Mouse (Mus musculus): ENCODE measurements at regions not wholly inside any gene's neighbourhood (a gene's known extent, or its start where the extent isn't known, plus 50 kb on each side); places are given as distances from the start of the nearest gene placed in this dataset.

DNA sequence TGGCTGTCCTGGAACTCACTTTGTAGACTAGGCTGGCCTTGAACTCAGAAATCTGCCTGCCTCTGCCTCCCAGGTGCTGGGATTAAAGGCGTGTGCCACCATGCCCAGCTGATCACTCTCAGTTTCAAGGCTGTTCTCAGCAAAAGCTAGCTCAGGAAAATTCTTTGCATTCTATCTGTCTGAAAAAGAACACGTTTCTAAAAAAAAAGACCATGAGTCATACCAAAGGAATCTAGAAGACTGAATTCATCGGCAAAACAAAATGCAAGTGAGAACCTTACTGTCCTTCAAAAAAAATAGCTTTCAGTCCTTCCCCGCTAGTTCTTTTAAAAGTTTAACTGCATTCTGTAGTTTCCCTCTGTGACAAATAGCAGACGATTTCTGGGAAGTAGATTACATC is 596.3 kb upstream of the Syt1 start:
- DNase-seq (ENCODE audit: low spot score), result peak; percentile 37

DNA sequence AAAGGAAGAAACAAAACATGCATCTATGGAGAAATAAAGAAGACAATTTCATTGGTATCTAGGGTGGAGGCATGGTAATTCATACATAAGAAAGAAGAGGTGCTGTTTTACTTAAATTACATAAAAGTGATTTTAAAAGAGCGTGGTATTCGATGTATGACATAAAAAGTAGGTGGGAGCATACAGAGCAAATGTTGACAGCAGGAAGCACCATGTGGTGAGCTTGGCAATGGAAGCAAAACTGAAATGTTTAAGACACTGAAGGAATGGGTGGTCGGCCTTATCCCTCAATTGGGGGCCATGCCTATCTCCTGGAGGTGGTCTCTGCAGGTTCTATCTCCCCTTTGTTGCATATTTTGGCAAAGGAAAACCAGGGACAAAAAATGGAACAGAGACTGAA is 592.5 kb upstream of the Syt1 start:
- DNase-seq (ENCODE audit: low spot score), result no peak

DNA sequence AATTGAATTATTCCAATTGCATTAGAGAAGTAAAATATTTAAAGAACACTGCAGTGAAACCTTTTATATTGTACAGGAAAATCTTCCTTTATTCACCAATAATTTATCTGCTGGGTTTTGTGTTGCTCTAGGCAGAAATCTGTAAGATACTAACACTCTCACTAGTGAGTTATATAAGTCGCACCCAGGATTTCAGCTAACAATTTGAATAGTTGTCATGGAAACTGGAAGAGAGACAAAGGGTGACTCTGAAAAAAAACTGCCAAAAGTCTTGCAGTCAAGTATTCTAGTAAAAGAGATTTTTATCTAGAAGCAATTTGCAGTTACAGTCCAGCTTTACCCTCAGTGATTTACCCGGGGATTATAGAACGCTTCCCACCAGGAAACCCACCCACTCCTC is 587.8 kb upstream of the Syt1 start:
- DNase-seq (ENCODE audit: low spot score), result no peak

DNA sequence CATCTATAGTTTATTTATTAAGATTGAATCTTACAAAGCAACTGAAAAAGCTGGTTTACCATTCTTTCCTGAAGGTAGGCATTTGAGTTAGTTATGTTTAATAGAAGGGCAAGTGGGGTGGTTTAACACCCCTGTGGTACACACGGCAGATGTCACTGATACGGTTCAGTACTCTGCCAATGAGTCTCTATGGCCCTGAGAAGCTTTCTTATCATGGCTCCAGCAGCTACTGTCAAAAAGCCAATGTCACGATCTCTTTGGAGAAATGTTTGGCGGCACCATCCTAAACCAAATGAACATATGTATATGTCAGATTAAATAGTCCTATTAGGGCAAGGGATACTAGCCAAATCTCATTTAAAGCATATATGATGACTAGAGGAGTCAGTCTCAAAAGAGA is 562.4 kb upstream of the Syt1 start:
- DNase-seq (ENCODE audit: low spot score), result no peak

DNA sequence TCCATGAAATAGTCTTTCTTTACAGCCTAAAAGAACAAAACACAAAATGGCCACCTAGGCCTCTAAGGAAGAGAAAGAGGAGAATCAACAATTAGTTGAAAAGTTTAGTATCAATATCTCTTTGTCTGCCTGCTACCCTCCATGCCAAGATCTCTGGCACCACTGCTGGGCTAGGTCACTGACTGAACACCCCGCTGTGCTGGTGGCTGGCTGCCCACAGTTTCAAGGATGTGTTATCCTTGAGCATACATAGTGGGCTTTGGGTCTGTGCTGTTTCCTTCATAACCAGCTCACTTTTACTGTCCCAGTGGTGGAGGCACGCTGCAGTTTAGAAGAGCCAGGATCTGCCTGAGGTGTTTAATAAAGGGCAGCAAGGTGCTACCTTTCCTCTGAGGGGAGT is 559.0 kb upstream of the Syt1 start:
- no peak for DNase-seq (ENCODE audit: low spot score)

DNA sequence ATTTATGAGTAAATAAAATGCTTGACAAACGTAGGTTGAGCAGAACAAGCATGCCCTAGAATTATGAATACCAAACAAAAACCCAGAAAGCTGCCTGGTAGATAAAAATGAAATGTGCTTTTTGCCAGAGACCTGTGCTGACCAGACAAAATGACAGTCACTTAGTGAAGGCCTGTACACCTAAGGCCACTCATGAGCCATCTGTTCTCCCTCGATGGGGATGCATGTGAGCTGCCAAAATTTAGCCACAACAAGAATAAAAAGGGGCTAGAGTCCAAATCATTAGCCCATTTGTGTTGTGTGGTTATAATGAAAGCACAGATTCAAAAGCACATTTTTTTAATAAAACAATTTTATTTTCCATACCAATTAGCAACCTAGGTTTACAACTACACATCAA is 555.9 kb upstream of the Syt1 start:
- DNase-seq (ENCODE audit: low spot score), result no peak

DNA sequence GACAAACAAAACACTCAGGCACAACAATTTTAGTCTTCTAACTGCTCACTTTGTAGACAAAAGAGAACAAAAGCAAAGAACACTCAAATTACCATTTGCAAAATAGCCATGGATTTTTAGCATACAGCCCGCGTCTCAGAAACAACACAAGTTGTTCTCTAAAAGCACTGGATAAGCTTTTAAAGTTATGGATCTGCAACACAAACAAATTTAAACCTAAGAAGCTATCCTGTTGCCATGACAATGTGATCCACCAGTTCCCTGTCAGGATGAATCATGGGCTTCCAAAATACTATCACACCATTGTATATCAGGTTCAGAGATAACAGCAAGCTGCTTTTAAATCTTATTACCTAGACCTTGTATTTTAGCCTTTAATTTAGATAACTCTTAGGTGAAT is 550.9 kb upstream of the Syt1 start:
- DNase-seq (ENCODE audit: low spot score), result no peak

DNA sequence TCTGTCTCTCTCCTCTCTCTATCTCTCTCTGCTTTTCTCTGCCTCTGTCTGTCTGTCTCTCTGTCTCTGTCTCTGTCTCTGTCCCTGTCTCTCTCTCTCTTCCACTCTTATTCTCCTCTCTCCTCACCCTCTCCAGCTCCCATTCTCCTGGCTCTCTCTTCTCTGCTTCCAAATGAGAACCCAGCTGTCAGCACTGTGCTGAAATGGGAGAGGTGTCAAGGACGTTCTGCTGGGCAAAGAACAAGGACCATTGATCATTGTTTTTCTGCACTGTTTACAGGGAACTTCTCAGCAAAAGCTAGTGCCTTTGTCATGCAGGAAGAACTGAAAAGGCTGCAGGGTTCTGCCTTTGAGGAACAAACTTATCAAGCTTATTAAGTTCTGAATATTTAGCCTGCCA is 550.3 kb upstream of the Syt1 start:
- no peak for DNase-seq (ENCODE audit: low spot score)

DNA sequence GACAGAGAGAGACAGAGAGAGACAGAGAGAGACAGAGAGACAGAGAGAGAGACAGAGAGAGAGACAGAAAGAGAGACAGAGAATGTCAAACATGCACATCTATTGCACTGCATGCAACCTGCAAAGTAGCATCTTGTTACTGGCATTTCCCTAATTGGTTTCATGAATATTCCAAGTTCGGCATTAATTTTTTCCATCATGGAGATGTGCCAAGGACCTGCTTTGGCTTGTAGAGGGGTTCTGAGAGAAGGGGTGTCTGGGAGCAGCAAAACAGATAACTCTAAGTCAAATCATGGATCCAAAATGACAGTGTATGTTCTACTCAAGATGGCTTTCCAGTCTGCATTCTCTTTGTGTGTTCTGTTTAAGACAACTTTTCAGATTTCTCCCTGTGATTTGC is 532.5 kb upstream of the Syt1 start:
- DNase-seq (ENCODE audit: low spot score), result no peak

DNA sequence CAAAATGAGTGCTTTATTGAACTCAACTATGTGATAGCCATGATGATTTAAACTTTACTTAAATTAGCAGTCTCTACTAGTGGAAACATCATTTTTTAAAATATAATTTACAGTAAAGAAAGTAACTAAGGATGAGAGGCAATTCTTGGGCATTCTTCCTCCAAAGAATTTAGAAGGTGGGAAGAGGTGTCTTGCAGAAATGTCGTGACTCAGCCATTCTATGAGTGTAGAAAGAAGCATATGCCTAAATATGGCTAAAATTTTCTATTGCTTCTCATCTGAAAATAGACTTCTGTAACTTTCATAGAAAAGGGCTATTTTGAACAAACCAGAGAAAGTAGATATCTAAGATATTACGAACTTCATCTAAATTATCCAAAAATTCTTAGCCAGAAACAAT is 529.4 kb upstream of the Syt1 start:
- DNase-seq (ENCODE audit: low spot score), result no peak

DNA sequence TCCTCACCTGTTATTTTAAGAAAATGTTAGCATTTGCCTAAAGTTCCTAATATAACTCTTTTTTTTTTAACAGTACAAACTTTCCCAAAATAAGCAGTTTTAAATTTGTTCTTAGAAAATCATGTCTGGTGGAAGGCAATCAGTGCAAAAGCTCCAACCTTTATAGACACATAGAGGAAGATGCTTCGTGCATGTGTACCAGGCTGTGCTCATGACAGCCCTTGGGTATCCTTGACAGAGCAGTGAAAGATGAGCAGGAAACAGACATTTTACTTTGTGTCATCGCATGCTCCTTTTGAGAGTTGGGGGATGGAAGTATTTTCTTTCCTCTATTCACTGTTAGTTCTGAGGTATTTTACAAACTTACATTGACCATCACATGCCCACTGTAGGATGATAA is 517.3 kb upstream of the Syt1 start:
- DNase-seq (ENCODE audit: low spot score), result no peak

DNA sequence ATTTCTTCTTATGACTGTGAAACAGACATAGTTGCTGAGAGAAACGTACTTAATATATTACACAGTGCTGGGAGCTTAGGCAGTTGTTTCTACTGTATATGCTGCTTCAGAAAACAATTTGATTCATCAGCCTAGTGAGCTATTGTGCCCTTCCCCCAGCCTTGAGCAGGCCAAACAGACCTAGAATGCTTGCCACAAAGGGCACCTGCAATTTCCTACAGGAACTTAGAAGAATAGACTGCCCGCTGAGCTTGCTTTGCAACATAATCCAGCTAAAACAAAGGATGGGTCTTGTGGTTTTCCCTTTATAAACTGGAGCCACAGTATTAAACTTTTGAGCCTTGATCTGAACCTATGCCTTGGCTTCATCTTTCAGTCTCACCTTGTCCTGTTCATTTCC is 510.9 kb upstream of the Syt1 start:
- DNase-seq (ENCODE audit: low spot score), result no peak

DNA sequence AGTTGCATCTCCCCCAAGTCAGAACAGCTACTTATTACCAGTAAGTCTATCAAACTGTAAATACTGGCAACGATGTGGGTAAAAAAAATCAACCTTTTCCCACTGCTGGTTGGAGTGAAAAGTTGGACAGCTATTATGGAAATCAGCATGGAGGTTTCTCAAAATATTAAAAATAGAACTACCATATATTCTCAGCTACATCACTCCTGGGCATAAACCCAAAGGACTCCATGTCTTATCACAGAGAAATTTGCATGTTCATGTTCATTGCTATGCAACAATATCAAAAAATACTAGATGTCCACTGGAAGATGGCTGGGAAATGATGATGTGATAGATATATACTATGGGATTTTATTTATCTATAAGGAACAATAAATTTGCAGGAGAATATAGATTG is 506.9 kb upstream of the Syt1 start:
- no peak for DNase-seq (ENCODE audit: low spot score)

DNA sequence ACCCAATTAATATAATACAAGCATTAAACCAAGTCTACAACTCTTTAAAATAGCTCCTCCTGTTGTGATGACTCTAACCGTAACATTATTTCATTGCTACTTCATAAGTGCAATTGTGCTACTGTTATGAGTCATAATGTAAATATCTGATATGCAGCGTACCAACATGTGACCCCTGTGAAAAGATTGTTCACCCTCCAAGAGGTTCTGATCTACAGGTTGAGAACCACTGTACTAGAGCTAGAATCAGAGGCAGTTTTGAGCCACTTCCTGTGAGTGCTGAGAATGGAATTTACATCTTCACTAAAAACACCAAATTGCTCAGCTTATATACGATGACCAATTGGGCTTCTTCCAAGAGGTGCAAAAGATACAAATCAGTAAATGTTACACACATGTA is 504.4 kb upstream of the Syt1 start:
- no peak for DNase-seq (ENCODE audit: low spot score)

DNA sequence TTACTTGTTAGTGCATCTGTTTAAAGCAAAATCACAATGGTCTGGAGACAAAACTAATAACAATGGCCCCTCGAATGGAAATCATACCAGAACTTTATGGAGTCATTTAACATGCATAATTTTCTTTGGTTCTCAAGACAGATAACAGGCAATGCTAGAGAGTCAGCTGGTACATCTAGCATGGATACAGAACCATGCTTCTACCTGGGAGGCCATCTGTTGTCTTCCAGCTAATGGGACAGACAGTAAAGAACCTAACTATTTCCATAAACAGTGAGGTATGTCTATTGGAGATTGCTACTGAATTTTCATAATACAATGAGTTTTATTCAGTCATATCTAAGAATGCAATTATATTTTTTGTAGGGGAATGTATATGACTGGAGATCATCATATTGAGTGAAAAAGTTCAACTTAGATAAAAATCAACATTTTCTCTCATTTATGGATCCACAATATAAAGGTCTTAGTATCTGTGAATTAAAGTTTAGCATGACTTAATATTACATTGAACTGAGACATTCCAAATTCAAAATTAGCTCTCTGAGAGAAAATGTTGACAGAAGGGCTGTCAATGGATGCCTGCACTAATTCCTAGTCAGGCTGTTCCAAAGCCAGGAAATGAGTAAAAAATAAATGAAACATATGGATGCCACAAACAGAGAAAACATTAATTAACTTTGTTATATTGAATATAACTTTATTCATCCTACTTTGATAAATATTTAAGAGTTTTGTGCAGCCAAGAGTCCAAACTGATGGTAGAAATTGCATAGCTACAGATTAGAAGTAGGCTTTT is 500.3 kb upstream of the Syt1 start:
- no peak for DNase-seq (ENCODE audit: low spot score)

DNA sequence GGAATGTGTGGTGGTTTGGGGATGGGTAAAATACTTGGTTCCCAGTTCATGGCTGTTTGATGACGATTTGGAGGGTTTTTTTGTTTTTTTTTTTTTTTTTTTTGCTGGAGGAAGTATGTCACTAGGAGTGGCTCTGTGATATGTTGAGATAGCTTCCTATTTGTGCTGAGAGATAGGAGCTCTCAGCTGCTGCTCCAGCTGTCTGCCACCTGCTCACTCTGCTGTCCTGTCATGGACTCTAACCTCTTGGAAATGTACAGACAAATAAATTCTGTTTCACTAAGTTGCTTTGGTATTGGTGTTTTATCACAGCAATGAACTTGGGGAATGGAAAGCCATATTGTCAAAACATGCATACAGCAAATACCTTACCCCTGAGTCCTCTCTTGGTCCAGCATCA is 497.8 kb upstream of the Syt1 start:
- no peak for DNase-seq (ENCODE audit: low spot score)

DNA sequence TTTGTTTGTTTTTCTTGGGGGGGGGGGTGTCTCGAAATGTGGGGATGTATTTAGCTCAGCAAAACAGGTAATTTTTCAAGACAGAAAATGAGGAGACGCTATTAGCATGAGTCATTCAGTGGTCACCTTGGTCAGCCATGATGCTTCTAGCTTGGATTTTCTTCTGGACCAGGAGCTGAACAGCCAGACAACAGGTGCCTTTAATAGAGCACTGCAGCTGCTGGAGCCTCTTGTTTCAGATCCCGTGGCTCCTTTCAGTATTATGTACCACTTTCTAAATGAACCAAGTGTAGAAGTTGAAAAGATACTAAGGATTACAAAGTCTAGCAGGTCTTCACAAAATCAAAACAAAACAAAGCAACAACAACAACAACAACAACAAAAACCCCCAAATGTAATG is 496.4 kb upstream of the Syt1 start:
- DNase-seq (ENCODE audit: low spot score), result no peak

DNA sequence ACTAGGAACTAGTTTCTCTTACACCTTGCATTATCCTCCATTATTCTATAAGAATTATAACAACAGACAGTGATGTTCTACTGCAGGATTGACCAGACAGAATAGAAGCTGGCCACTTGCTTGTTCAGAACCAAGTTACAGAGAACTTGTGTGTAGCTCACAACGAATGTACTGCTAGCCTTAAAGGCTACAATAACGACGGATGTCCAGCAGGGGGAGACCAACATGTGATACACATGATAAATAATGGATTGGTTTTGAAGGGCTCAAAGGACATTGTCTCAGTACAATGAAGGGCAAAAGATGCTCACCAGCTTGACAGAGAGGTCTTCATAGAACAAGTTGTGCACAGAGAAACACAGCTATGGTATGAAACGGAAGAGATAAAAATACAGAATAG is 493.9 kb upstream of the Syt1 start:
- no peak for DNase-seq (ENCODE audit: low spot score)

DNA sequence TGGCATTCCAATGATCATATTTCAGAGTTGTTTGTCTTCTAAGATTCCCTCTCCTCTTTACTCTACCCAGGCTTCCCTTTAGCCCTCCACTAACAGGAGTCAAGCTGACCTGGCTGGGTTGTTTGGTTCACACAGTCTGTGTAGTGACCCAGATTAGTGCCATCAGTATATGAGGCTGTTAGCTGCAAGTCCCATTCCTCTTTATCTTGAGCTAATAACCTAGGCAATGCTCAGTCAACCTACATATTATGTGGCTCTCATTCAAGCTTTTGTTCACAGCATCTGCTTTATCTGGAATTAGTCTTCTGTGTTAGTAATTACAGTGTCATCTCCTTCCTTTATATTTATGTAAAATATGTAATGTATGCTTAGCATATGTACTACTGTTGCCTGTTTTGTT is 490.1 kb upstream of the Syt1 start:
- DNase-seq (ENCODE audit: low spot score), result no peak

DNA sequence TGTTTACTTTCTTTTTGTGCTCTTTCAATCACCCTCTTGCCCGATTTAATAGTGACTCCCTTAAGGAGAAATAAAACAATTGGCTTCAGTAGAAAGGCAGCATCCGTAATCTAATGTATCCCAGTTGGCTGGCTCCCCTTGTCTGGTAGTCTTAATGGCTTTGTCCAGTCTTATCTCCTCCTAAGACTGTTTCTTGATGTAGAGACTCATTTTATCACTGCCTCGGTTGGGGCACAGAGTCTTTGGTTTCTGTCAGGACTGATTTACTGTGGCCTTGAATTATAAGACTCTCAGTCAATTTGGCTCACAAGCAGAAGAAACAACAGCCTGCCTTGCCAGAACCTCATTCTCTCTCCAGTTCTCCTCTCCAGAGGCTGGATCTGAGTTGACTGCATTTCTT is 487.5 kb upstream of the Syt1 start:
- peak; percentile 53 for DNase-seq (ENCODE audit: low spot score)

DNA sequence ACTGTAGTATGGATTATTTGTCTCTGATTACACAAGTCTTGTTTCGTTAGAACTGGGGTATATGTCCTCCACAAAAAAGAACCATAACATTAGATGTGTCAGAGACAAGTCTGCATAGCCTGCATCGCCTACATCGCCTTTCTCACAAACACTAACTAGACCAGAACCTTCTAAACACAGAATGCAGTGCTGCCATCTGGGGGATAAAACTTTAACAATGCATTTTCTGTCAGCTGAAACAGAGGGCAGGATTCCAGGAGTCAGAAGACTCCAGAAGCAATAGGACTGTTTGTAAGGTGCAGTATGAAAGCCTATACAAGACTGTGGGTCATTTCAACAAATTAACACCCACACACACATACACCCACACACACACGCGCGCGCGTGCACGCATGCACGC is 485.4 kb upstream of the Syt1 start:
- peak; percentile 61 for DNase-seq (ENCODE audit: low spot score)

DNA sequence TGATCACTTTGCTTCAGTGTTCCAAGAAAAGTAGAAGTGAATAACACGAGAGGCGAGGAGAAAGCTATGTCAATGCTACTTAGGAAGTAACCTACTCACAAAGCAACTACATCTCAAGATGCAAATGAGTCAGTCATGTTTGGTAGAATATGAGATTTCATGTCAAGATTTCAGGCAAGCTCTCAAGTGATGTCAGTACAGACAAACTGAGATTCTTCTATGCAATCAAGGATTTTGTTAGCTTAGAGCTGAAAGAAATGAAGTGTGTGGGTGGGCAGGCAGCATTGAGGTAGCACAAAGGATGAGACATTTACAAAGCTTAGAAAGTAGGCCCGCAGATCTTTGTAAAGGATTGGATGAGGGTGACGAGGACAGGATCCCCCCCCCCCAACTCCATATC is 480.0 kb upstream of the Syt1 start:
- DNase-seq (ENCODE audit: low spot score), result no peak

DNA sequence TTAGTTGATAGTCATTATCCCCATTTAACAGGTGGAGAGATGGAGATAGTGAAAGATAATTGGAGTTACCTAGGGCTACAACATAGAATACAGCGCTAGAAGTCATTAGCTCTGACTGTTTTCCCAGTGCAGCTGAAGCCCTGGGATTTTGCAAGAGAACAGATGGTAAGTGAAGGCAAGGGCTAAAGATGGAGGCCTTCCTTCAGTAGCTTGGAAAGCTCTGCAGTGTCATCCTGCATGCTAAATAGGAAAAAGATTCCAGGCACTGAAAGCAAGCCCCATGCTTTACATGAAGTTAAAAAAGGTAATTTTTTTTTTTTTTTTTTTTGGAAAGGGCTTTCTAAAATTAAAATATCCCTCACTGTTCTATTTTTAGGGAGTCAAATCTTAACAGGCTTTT is 477.2 kb upstream of the Syt1 start:
- DNase-seq (ENCODE audit: low spot score), result peak; percentile 23

DNA sequence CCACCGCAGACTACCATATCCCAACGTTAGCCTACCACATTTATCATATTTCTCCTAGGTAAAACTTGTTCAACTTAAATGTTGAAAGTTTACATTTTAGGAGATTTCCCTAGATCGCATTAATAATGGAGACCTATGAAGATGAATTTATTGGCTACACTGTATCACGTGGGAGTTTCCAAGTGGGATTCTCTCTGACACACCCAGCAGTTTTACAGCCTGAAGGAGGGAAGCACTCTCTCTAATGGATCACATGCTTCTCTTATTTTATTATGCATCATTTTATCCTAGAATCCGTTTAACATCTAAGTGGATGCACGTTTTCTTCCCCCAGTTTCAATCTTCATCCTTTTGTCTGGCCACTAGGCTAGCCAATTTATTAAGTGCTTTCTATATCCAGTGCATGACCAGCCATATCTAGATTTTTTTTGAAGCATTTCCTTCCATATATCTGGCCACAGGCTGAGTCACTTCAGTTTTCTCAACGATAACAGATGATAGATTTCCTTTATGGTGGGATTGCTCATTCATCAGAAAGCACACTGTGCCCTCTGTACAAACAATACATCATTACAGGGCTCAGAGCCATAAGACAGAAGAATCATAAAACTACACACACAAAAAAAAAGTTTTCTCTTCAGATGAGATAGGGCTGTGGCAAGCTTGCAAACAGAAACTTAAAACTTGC is 476.3 kb upstream of the Syt1 start:
- peak; percentile 65 for DNase-seq (ENCODE audit: low spot score)
